Mouse (Mus musculus) G1E (cell line): ENCODE measurements around the gene Gnat1. TPM values are rescaled to one million over a fixed set of nuclear protein-coding genes. Genes with fewer than 3 reads are reported as not detected.

Source experiments
- ATAC-seq: 2 replicates; pipeline ENCODE4 v1.8.0; 2016; ENCODE audit warnings: mild to moderate bottlenecking; ENCODE audit not compliant: insufficient number of reproducible peaks, poor library complexity, low FRiP score, severe bottlenecking; ENCODE audit errors: extremely low read depth
- DNase-seq: peaks from one replicate; pipeline ENCODE4 v3.0.0; 2012; ENCODE audit warnings: low spot score
- H3K27me3 ChIP-seq: 2 replicates; pipeline ENCODE4 v1.6.1; 2012; ENCODE audit warnings: mild to moderate bottlenecking, low read length, inconsistent platforms; ENCODE audit not compliant: insufficient read depth
- H3K36me3 ChIP-seq: replicated peaks from 2 replicates; pipeline ENCODE3; 2012; ENCODE audit warnings: mild to moderate bottlenecking, inconsistent platforms
- H3K4me1 ChIP-seq: 2 replicates; pipeline ENCODE4 v1.6.1; 2012; ENCODE audit warnings: low read depth, low read length, inconsistent platforms, mixed read lengths; ENCODE audit not compliant: insufficient read depth
- H3K4me3 ChIP-seq: 2 replicates; pipeline ENCODE4 v1.5.1; 2012; ENCODE audit warnings: low read depth, mild to moderate bottlenecking, inconsistent platforms, low read length, moderate library complexity, mixed read lengths
- H3K9me3 ChIP-seq: replicated peaks from 2 replicates; pipeline ENCODE4 v1.6.1; 2012; ENCODE audit warnings: inconsistent platforms
- CTCF ChIP-seq: IDR thresholded peaks from 2 replicates; pipeline ENCODE4 v1.5.1; 2012; ENCODE audit warnings: low read depth, low read length, inconsistent platforms, mixed read lengths
- GATA1 ChIP-seq: IDR thresholded peaks from 2 replicates; pipeline ENCODE4 v1.6.1; 2012; ENCODE audit warnings: borderline replicate concordance, low read length, inconsistent platforms, mixed read lengths
- GATA2 ChIP-seq: IDR thresholded peaks from 2 replicates; pipeline ENCODE4 v1.6.1; 2012; ENCODE audit warnings: low read depth, low read length, inconsistent platforms, borderline replicate concordance
- POLR2AphosphoS5 ChIP-seq: IDR thresholded peaks from 2 replicates; pipeline ENCODE4 v1.6.1; 2012; ENCODE audit warnings: low read depth, low read length, inconsistent platforms; ENCODE audit not compliant: insufficient replicate concordance
- TAL1 ChIP-seq: conservative IDR thresholded peaks from 2 replicates; pipeline ENCODE4 v1.6.1; 2012; ENCODE audit warnings: low read depth, low read length, inconsistent platforms, mixed read lengths
- polyA plus RNA-seq: library from polyadenylated mRNA; stranded (reverse); fragments of >175 nt; gene quantifications from 2 replicates; pipeline ENCODE4 v1.2.3, GENCODE M21; 2012
- total RNA-seq, 2 experiments: library from RNA; stranded (forward) in 1 of 2; stranded (reverse) in 1 of 2; fragments of 200-1000 nt in 1 of 2; fragments of >200 nt in 1 of 2; fragmentation: Nextera tagmentation in 1 of 2; gene quantifications; 2 replicates each; pipeline ENCODE4 v1.2.3; 2014 to 2017

Gnat1 gene
- total and polyA plus RNA-seq, 3 experiments = 0.05 TPM; not detected in 2

DNA sequence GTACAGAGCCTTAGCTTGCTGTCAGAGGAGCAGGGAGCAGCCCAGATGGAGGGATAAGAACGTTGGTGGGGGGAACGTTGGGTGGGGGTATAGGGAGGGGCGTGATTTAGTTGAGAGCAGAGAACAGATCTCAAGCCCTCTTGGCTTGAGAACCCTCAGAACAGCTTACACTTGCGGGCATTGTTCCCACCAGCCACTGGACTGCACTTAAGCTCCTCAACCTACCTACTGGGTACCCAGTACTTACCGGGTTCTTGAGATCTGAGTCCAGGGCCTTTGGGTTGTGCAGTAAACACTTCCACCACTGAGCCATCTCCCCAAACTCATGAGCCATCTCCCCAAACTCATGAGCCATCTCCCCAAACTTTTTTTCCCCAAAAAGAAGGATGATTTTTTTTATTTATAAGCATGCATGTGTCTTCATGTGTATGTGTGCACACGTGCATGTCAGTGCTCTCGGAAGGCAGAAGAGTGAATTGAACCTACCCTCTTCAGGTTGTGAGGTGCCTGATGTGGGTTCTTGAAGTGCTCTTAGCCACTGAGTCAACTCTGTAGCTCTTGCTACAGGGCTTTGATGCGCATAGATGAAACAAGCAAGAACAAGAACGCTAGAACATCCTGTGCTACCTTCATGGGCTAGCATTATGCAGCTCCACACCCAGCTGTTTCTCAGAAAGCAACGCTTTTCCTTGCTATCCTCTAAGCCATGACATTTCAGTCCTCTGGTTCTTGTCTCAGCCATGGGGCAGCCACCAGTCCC is 39.4 kb upstream of the Gnat1 start:
- no peak for TF ChIP-seq TAL1
- TF ChIP-seq GATA1 = no peak
- TF ChIP-seq POLR2AphosphoS5 = no peak
- no peak for TF ChIP-seq GATA2
- no peak for TF ChIP-seq CTCF
- Histone ChIP-seq H3K9me3 (no peaks in the 10 kb centered on the region), H3K36me3 (no peaks in the 10 kb centered on the region), H3K4me1 (peaks cover 29% of the 10 kb centered on the region), H3K4me3 (no peak overlapping the region), H3K27me3 (peaks cover 89% of the 10 kb centered on the region)
- DNase-seq = no peak
- ATAC-seq = no peak

DNA sequence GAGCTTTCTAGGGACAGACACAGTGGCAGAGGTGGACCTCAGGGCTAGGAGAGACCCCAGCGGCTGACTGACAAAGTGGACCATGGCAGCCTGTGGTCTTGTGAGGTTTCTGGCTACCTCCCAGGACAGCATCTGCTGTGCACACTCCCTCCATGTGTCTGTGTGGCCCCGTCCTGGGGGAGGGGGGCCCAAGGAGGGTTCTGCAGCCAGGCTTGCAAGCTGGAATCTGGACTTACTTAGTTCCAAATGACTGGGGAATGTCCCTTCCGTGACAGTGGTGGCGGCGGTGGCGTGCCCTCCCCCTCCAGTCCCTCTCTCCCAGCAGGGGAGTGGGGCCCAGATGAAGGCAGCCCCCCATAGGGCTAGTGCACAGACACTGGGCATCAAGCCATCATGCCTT is 37.4 kb upstream of the Gnat1 start:
- Histone ChIP-seq H3K27me3 (peaks cover 80% of the 10 kb centered on the region), H3K4me3 (no peak overlapping the region), H3K9me3 (no peaks in the 10 kb centered on the region), H3K4me1 (peaks cover 14% of the 10 kb centered on the region; the same call in 1 of the 2 replicates), H3K36me3 (no peaks in the 10 kb centered on the region)
- no peak for TF ChIP-seq CTCF
- TF ChIP-seq GATA2 = no peak
- no peak for TF ChIP-seq POLR2AphosphoS5
- TF ChIP-seq GATA1 = no peak
- TF ChIP-seq TAL1 = no peak
- ATAC-seq = no peak
- no peak for DNase-seq

DNA sequence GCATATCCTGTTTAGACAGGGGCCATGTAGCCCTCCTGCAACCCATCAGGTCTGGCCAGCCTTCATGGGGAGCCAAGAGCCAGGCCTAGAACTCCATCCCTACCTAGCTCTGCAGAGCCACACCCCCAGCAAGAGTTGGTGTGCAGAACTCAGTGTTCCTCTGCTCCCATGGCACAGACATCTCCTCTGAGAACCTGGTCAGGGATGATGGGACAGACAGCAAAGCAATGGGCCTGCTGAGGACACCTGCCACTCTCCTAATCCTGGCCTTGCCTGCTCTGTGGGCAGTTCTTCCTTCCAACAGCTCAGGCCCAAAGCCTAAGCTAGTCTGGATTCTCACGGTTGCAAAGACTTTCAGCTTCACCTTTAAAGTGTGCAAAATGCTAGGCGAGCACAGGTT is 36.1 kb upstream of the Gnat1 start:
- TF ChIP-seq GATA1 (no peak), CTCF (no peak), POLR2AphosphoS5 (no peak), GATA2 (no peak), TAL1 (no peak)
- H3K36me3 ChIP-seq = no peaks in the 10 kb centered on the region
- no peak overlapping the region for H3K4me3 ChIP-seq
- no peak for DNase-seq
- H3K27me3 ChIP-seq = peaks cover 80% of the 10 kb centered on the region
- peaks cover 8% of the 10 kb centered on the region; the same call in 1 of the 2 replicates for H3K4me1 ChIP-seq
- ATAC-seq = no peak
- no peaks in the 10 kb centered on the region for H3K9me3 ChIP-seq

DNA sequence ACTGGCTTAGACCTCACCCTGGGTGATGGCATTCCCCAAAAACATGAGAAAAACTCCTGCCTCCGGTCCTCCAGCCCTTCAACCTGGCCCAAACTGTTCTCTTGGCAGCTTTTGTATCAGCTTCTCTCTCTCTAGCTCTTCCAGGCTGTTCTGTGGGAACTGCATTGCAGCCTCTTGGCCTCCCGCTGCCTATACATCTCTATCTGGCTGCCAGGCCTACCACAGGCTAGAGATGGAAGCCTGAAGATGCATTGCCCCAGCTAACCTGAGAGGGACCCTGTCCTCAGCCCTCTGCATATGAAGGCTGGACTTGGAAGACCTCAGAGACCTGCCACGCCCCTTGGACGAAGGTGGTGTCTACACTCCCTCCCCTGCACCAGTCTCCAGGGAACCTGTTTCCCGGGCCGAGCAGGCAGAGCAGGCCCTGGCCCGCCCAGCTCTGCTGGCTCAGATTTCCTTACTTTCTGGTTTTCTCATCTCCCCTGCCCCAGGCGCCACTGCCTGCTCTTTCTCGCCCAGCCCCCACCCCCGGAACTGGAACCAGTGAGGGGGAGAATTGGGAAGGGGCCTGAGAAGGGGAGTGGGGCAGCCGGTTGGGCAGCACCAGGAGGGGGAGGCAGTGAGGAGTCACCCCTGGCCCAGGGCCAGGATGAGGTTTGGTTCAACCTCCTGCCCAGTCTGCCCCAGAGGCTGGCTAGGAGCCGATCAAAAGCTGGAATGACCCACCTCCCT is 34.9 kb upstream of the Gnat1 start:
- H3K27me3 ChIP-seq = peaks cover 82% of the 10 kb centered on the region
- TF ChIP-seq GATA2 (no peak), GATA1 (no peak), POLR2AphosphoS5 (no peak), CTCF (no peak)
- no peaks in the 10 kb centered on the region for H3K9me3 ChIP-seq
- peaks cover 17% of the 10 kb centered on the region for H3K4me1 ChIP-seq
- H3K4me3 ChIP-seq = no peak overlapping the region
- H3K36me3 ChIP-seq = no peaks in the 10 kb centered on the region
- ATAC-seq = no peak
- DNase-seq = no peak

DNA sequence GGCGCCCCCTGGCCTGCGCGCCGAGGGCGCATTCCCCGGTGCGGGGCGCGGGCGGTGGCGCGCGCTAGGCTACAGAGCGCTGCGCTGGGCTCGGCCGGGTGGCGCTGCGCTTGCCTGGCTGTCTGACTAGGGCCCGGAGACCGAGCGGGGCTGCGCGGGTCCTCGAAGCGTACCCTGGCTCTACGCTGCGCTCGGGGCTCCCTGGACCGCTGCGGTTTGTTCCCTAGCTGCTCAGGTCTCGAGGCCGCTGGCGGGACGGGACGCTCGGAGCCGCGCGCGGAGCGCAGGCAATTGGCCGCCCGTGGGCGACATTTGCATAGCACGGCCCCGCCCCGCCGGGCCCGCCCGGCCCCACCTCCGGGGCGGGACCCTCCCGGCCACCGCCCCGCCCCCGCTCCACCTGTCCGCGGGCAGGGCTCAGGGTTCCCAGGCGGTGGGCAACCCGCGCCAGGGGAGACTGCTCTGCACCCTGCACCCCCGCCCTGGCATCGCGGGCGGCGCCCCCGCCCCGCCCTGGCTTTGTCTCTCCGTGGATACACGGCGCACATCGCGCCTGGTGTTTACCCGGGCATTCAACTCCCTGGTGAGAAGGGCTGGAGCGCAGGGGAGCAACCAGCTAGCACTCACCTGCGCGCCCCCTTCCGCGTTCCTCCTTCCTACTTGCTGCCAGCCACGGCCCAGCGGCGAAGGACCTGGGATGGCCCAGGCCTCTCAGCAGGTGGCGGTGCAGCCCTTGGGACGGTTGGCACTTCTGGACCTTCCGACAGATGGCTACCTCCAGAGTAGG is 30.4 kb upstream of the Gnat1 start, which contains the start of gene Sema3f:
TSS of gene Sema3f (minus strand) at position 779 of the 787 bp plus-strand sequence.
- Histone ChIP-seq H3K27me3 (peaks cover 90% of the 10 kb centered on the region), H3K36me3 (no peaks in the 10 kb centered on the region), H3K9me3 (no peaks in the 10 kb centered on the region), H3K4me1 (peaks cover 35% of the 10 kb centered on the region), H3K4me3 (peak within 1 kb of the TSS; percentile 70)
- no peak for ATAC-seq
- DNase-seq = peak; percentile 75
- TF ChIP-seq TAL1 = no peak
- no peak for TF ChIP-seq GATA2
- TF ChIP-seq CTCF = no peak
- TF ChIP-seq POLR2AphosphoS5 = no peak
- TF ChIP-seq GATA1 = no peak

DNA sequence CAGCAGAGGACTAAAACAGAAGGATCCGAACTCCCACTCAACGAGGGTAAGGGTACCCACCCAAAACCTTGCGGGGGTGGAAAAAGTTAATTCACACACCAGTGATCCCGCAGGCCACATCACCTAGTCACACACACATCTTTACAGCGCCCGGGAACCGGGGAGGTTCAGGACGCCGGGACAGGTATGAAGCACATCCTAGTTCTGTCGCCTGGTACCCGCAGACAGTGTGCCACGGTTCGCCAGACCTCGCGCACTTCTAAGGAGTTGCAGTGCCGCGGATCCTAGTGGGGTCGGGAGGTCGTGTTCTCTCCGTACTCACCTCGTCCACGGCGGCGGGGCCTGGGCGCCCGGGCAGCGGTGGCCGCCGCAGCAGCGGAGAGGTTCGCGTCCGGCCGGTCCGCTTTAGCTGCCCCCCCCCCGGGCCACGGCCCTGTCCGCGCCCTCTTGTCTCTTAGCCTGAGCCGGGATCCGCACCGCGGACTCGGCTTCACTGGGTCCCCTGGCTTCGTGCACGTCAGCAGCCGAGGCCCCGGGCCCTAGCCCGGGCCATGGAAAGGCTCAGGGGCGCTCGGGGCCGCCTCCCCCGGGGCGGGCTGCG is 29.7 kb upstream of the Gnat1 start:
- TF ChIP-seq GATA2 = no peak
- TF ChIP-seq TAL1 = no peak
- no peak for TF ChIP-seq CTCF
- TF ChIP-seq POLR2AphosphoS5 = no peak
- TF ChIP-seq GATA1 = no peak
- Histone ChIP-seq H3K27me3 (peaks cover 90% of the 10 kb centered on the region), H3K9me3 (no peaks in the 10 kb centered on the region), H3K4me1 (peaks cover 30% of the 10 kb centered on the region), H3K4me3 (peak overlapping the region; percentile 70; the same call in 1 of the 2 replicates), H3K36me3 (no peaks in the 10 kb centered on the region)
- ATAC-seq = no peak
- peak; percentile 29 for DNase-seq
